Mouse (Mus musculus) hindbrain, embryonic 16.5 days (tissue): ENCODE results near the gene Il10ra. TPM values are rescaled to one million over a fixed set of nuclear protein-coding genes. Genes with fewer than 3 reads are reported as not detected.
A peak's percentile ranks its signal among the peaks of the same experiment; 100 is the strongest.

ENCODE experiments used
- ATAC-seq: fragments of 200-750 bp; cut with Nextera tagmentation; 2 replicates; pipeline ENCODE4 v1.8.0; 2017; ENCODE audit warnings: moderate TSS enrichment, moderate library complexity
- H3K27ac ChIP-seq: fragments of 300-500 bp; sonication (generic); 2 replicates; pipeline ENCODE4 v1.5.1; 2014; ENCODE audit warnings: low read depth, mild to moderate bottlenecking, control low read depth, low read length, moderate library complexity
- H3K27me3 ChIP-seq: fragments of 300-500 bp; sonication (generic); replicated peaks from 2 replicates; pipeline ENCODE4 v1.6.1; 2014; ENCODE audit warnings: low read length; ENCODE audit not compliant: control insufficient read depth, insufficient read depth
- H3K36me3 ChIP-seq: fragments of 300-500 bp; sonication (generic); 2 replicates; pipeline ENCODE4 v1.6.1; 2014; ENCODE audit warnings: mild to moderate bottlenecking, low read length, moderate library complexity, mixed read lengths; ENCODE audit not compliant: control insufficient read depth, insufficient read depth
- H3K4me1 ChIP-seq: fragments of 300-500 bp; sonication (generic); 2 replicates; pipeline ENCODE4 v1.6.1; 2014; ENCODE audit warnings: low read depth, low read length; ENCODE audit not compliant: control insufficient read depth, insufficient read depth
- H3K4me2 ChIP-seq: fragments of 300-500 bp; sonication (generic); 2 replicates; pipeline ENCODE4 v1.6.1; 2014; ENCODE audit warnings: mild to moderate bottlenecking, low read length, control low read depth, moderate library complexity
- H3K4me3 ChIP-seq: fragments of 300-500 bp; sonication (generic); 2 replicates; pipeline ENCODE4 v1.5.1; 2014; ENCODE audit warnings: mild to moderate bottlenecking, low read length, control low read depth, moderate library complexity
- H3K9ac ChIP-seq: fragments of 300-500 bp; sonication (generic); 2 replicates; pipeline ENCODE4 v1.6.1; 2014; ENCODE audit warnings: low read depth, mild to moderate bottlenecking, control low read depth, low read length, moderate library complexity
- H3K9me3 ChIP-seq: fragments of 300-500 bp; sonication (generic); 2 replicates; pipeline ENCODE4 v1.6.1; 2014; ENCODE audit warnings: mild to moderate bottlenecking, low read length, moderate library complexity; ENCODE audit not compliant: control insufficient read depth
- WGBS: fragments of 180-500 bp; shearing (Covaris S2); extraction: QIAGEN DNeasy Blood & Tissue Kit; methylation state at CpG from one replicate; pipeline ENCODE4 v1.1.7; 2014; 5-methylcytosine and 5-hydroxymethylcytosine counted together
- microRNA-seq: library from miRNA; unstranded; fragments of <30 nt; microRNA quantifications from one replicate; pipeline ENCODE4, GENCODE M21; 2017
- polyA plus RNA-seq: library from polyadenylated mRNA; unstranded; fragments of >200 nt; fragmentation: Nextera tagmentation; extraction: Ambion mirVana; gene quantifications from 2 replicates; pipeline ENCODE4 v1.2.1, GENCODE M21; 2015

Gene Il10ra
- polyA plus RNA-seq, 1 experiment from 2014 or later = 0.70 TPM

DNA sequence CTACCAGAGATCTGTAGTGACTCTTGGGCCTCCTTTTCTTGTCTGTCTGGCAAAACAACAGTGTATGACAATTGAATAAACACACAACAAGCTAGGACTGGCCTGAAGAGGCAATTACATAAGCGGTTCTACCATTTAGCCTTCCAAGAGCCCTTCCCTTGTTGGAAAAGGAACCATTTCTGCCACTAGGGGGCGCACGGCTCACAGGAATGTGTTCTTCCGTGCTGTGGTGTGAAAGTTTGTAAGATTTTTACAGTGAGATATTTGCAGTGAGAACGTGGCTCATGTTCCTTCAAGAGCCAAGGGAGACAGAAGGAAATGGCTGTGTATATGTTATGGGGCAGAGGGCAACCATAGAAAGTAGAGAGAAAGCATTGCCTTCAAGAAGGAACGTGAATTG lies 47.4 kb downstream of the Il10ra start:
- Histone ChIP-seq H3K36me3 (no peaks in the 10 kb centered on the region), H3K4me1 (no peaks in the 10 kb centered on the region), H3K27me3 (no peaks in the 10 kb centered on the region), H3K27ac (no peak overlapping the region), H3K9ac (no peak overlapping the region), H3K9me3 (no peaks in the 10 kb centered on the region), H3K4me3 (no peak overlapping the region), H3K4me2 (no peak overlapping the region)
- 14% methylated on average over 6 of the region's 6 CpGs for WGBS
- peak; percentile 65; the same call in 1 of the 2 replicates for ATAC-seq

DNA sequence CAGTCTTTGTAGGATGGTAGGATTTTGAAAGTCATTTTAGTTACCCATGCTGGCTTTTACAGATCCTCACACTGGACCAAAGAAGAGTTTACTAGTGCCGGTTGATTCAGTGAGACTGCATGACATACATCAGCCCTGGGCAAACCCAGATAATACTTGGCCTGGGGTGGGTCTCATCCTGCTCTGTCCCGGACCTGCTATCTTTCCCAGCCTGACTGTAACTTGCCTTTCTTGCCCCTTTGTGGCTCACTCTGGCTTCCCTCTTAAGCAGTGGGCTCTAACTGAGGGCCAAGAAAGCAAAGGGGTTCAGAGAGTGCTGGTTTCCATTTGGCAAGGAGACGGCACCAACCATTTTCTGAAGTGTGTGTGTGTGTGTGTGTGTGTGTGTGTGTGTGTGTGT lies 49.3 kb downstream of the Il10ra start:
- WGBS = 92% methylated on average over 3 of the region's 3 CpGs
- no peaks in the 10 kb centered on the region for H3K4me1 ChIP-seq
- no peak overlapping the region for H3K4me2 ChIP-seq
- H3K9ac ChIP-seq = no peak overlapping the region
- no peaks in the 10 kb centered on the region for H3K27me3 ChIP-seq
- H3K36me3 ChIP-seq = no peaks in the 10 kb centered on the region
- H3K27ac ChIP-seq = no peak overlapping the region
- no peak for ATAC-seq
- no peak overlapping the region for H3K4me3 ChIP-seq
- no peaks in the 10 kb centered on the region for H3K9me3 ChIP-seq

DNA sequence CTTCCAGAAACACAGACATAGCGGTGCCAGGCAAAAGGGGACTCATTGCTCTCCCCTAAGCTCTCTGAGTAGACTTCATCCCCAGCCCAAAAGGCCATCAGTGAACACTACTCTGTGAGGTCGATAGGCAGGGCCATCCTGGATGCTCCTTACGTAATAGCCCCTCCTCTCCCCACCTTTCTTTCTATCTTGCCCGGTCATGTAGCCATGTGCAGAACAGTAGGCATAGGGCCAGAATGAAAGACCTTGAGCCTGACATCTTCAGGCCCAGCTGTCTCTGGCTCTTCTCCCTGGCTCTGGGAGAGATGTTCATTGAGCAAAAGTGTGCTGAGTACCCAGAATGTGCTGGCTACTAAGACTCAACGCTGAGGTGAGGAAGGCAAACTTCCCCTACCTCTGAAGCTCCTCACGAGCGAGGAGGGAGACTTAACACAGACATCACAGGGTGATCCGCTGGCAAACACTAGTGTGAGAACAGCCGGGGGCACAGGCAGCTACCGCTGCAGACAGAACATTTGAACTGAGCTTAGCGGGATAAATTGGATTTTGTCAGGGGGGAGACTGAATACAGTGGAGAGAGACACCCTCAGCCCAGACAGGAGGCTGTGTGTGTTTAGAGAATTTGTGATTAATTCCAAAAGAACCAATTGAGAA lies 53.3 kb downstream of the Il10ra start:
- Histone ChIP-seq H3K4me2 (no peak overlapping the region), H3K4me1 (no peaks in the 10 kb centered on the region), H3K27ac (no peak overlapping the region), H3K27me3 (no peaks in the 10 kb centered on the region), H3K9me3 (no peaks in the 10 kb centered on the region), H3K36me3 (no peaks in the 10 kb centered on the region), H3K9ac (no peak overlapping the region), H3K4me3 (no peak overlapping the region)
- no peak for ATAC-seq
- WGBS = 69% methylated on average over 11 of the region's 11 CpGs

DNA sequence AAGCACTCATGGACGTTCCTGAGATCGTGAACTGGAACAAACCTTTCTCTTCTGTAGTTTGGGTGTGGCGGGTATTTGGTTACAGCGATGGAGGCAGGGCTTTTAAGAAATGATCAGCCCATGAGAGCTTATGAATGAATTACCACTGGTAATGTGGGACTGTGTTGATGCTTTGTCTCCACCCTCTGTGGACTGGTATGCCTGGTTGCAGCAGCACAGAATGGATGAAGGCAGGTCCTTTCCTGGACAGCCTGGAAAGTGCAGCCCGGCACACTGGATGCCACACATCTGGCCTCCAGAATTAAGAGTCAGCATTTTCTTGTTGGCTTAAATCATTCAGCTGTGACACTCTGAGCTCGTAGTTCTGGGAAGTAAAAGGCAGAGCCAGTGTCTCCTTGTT lies 56.9 kb downstream of the Il10ra start:
- 70% methylated on average over 6 of the region's 6 CpGs for WGBS
- Histone ChIP-seq H3K9me3 (no peaks in the 10 kb centered on the region), H3K27me3 (no peaks in the 10 kb centered on the region), H3K4me3 (no peak overlapping the region), H3K9ac (no peak overlapping the region), H3K4me1 (no peaks in the 10 kb centered on the region), H3K4me2 (no peak overlapping the region), H3K36me3 (no peaks in the 10 kb centered on the region), H3K27ac (no peak overlapping the region)
- ATAC-seq = no peak

DNA sequence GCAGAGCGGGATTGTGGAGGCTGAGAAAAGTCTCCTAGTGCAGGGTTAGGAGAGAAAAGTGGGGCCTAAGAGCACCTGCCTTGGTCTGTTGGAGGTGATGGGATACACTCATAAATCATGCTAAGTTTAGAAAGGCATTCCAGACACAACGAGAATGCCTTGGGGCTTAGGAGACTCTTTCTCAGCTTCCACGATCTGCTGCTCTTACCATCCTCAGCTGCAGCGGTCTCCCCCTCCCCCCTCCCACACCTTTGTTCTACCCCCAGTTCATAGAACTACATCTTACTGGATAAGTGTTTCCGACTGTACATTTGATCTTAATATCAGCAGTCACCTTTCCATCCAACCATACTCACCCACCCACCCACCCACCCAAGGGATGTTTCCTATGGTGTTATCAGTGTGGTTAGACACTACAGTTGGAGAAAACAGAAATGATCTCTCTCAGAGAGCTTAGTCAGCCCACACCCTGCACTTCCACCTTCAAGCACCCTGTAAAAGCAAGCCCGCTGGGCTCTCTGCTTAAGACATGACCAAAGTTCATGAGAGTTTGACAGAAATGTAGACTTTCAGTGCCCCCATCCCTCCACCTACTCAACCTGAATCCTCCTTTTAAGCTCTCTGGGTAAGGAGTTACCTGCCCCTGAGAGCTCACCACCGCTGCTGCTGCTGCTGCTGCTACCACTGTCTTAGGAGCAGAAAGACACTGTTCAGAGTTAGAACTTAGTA lies 61.8 kb downstream of the Il10ra start:
- Histone ChIP-seq H3K36me3 (no peaks in the 10 kb centered on the region), H3K27me3 (no peaks in the 10 kb centered on the region), H3K9me3 (no peaks in the 10 kb centered on the region), H3K27ac (no peak overlapping the region), H3K4me3 (no peak overlapping the region), H3K4me2 (no peak overlapping the region), H3K4me1 (no peaks in the 10 kb centered on the region), H3K9ac (no peak overlapping the region)
- 83% methylated on average over 7 of the region's 7 CpGs for WGBS
- no peak for ATAC-seq

DNA sequence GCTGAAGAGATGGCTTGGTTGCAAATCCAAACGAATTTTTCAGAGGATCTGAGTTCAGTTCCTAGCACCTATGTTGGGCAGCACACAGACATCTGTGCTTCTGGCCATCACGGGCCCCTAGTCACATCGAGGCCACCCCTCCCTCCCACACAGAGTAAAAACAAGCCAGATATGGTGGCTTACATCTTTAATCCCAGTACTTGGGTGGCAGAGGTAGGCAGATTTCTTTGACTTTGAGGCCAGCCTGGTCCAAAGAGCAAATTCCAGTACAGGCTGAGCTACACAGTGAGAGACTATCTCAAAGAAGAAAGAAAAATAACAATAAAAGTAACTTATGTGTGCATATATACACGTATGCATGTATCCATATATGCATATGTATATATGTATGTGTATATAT lies 62.8 kb downstream of the Il10ra start:
- Histone ChIP-seq H3K27ac (no peak overlapping the region), H3K4me2 (no peak overlapping the region), H3K9ac (no peak overlapping the region), H3K9me3 (no peaks in the 10 kb centered on the region), H3K4me3 (no peak overlapping the region), H3K36me3 (no peaks in the 10 kb centered on the region), H3K27me3 (no peaks in the 10 kb centered on the region), H3K4me1 (no peaks in the 10 kb centered on the region)
- no peak for ATAC-seq
- 73% methylated on average over 4 of the region's 4 CpGs for WGBS

DNA sequence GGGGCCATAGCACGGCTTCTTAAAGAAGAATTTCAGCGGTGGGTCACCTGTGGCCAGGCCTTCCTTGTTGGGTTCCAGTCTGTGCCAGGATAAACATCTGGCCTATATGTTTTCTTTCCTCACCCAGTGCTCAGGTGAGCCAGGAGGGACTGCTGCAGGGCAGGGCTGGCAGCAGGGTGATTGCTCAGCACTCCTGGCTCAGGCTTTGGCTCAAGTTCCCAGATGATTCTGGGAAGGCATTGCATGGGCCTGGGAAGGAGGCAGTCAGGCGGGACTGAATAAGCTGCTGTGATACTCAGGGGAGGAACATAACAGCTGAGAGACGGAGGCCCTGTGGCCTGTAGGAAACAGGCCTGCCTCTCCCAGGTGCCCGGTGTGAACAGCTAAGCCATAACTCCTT lies 63.8 kb downstream of the Il10ra start:
- WGBS = 84% methylated on average over 5 of the region's 5 CpGs
- Histone ChIP-seq H3K4me2 (no peak overlapping the region), H3K27me3 (no peaks in the 10 kb centered on the region), H3K4me1 (no peaks in the 10 kb centered on the region), H3K27ac (no peak overlapping the region), H3K36me3 (no peaks in the 10 kb centered on the region), H3K9me3 (no peaks in the 10 kb centered on the region), H3K9ac (no peak overlapping the region), H3K4me3 (no peak overlapping the region)
- no peak for ATAC-seq

Small RNA genes within 50 kb of the gene (microRNA-seq; reads per million reads assigned to microRNA genes)
- gene Mir7086 = not detected

Other genes starting within 250 kb of the Il10ra start
- 2.5 and 3.0 TPM in 2 replicates for gene Mpzl2, start 229.3 kb downstream of the Il10ra start, polyA plus RNA-seq
- 1.0 and 1.2 TPM in 2 replicates for gene Mpzl3, start 214.0 kb downstream of the Il10ra start, polyA plus RNA-seq
- 0.25 and 0.37 TPM in 2 replicates for gene Jaml, start 190.0 kb downstream of the Il10ra start, polyA plus RNA-seq
- gene Scn2b, start 151.4 kb downstream of the Il10ra start, polyA plus RNA-seq = 10.0 and 10.5 TPM in 2 replicates
- 0.60 and 0.81 TPM in 2 replicates for gene Scn4b, start 130.8 kb downstream of the Il10ra start, polyA plus RNA-seq
- gene BC049352, start 87.1 kb downstream of the Il10ra start, polyA plus RNA-seq = not detected in 2 replicates
- gene Tmprss4, start 65.1 kb downstream of the Il10ra start, polyA plus RNA-seq = not detected in 2 replicates
- 0.06 TPM in 1 of 2 replicates, not detected in the other for gene Tmprss13, start 50.0 kb upstream of the Il10ra start, polyA plus RNA-seq
- 679 and 766 TPM in 2 replicates for gene Fxyd6, start 101.0 kb upstream of the Il10ra start, polyA plus RNA-seq
- gene Fxyd2, start 130.5 kb upstream of the Il10ra start, polyA plus RNA-seq = 11.7 and 15.7 TPM in 2 replicates
- 10.8 and 17.7 TPM in 2 replicates for gene Dscaml1, start 157.5 kb upstream of the Il10ra start, polyA plus RNA-seq